Mouse (Mus musculus) olfactory bulb, adult 2 months (tissue): ENCODE data around the gene Srcap.

Experiments
- CTCF ChIP-seq: fragments of 200-500 bp; IDR thresholded peaks from 2 replicates; pipeline ENCODE4 v1.5.1; 2012; ENCODE audit warnings: low read depth, mild to moderate bottlenecking, low read length, moderate library complexity; ENCODE audit not compliant: insufficient read depth
- POLR2A ChIP-seq: fragments of 200-500 bp; IDR thresholded peaks from 2 replicates; pipeline ENCODE4 v1.6.1; 2012; ENCODE audit warnings: mild to moderate bottlenecking, low read depth, low read length, moderate library complexity; ENCODE audit not compliant: insufficient read depth

GRCm38 (mm10) chr7:127513016-127513390 is 1.2 kb downstream of the Srcap start:
- TF ChIP-seq POLR2A (no peak), CTCF (no peak)
